8 mouse cellular contexts compared by ENCODE assay signal in genomic region chr14:123661091-123661491, GRCm38 (mm10). TPM values are rescaled to one million over a fixed set of nuclear protein-coding genes. Genes with fewer than 3 reads are reported as not detected.
DNase-seq lines count a peak whose midpoint lies in the region; ATAC-seq lines count a peak whose summit lies in the region.

No protein-coding gene starts in this region.

- intact Hi-C loops in left cerebral cortex, postnatal 14 days (cut with DNase I) = no loop called here

- 16% methylated on average over 20 of the region's 20 CpGs for WGBS in hindbrain, embryonic 14.5 days
- WGBS in midbrain, embryonic 16.5 days = 17% methylated on average over 20 of the region's 20 CpGs

- no peak overlapping the region for H3K9ac ChIP-seq in hindbrain, embryonic 14.5 days
- H3K9ac ChIP-seq in midbrain, embryonic 16.5 days (ENCODE audit: low read depth, low read length) = no peak overlapping the region

- no peak overlapping the region for H3K27ac ChIP-seq in hindbrain, embryonic 14.5 days
- peak overlapping the region; percentile 38 for H3K27ac ChIP-seq in midbrain, embryonic 16.5 days (ENCODE audit: low read length)

- H3K9me3 ChIP-seq in hindbrain, embryonic 14.5 days (ENCODE audit: control insufficient read depth, low read length) = no peaks in the 10 kb centered on the region
- H3K9me3 ChIP-seq in midbrain, embryonic 16.5 days (replicated peaks; ENCODE audit: control insufficient read depth, low read length, poor library complexity, severe bottlenecking) = no peaks in the 10 kb centered on the region

- no peaks in the 10 kb centered on the region for H3K27me3 ChIP-seq in hindbrain, embryonic 14.5 days (ENCODE audit: control insufficient read depth, insufficient read depth, low read length)
- no peaks in the 10 kb centered on the region for H3K27me3 ChIP-seq in midbrain, embryonic 16.5 days (ENCODE audit: control insufficient read depth, insufficient read depth, low read depth, low read length)

- no peaks in the 10 kb centered on the region for H3K36me3 ChIP-seq in hindbrain, embryonic 14.5 days (replicated peaks; ENCODE audit: control insufficient read depth, insufficient read depth)
- no peaks in the 10 kb centered on the region for H3K36me3 ChIP-seq in midbrain, embryonic 16.5 days (ENCODE audit: control insufficient read depth, insufficient read depth, low read length)

- peak; percentile 1 for DNase-seq in thymus, postnatal 25 days
- DNase-seq in thymus, adult 18-20 months = no peak
- peak; percentile 53 to 68 for DNase-seq in cerebellum, postnatal 25 days
- peak; percentile 14 to 33 for DNase-seq in frontal cortex, postnatal 25 days (ENCODE audit: low spot score in 2 of 2)
- DNase-seq in hindbrain, embryonic 14.5 days (ENCODE audit: low spot score) = peak; percentile 41
- DNase-seq in left cerebral cortex, postnatal 14 days (ENCODE audit: low spot score in 2 of 2) = peak; percentile 14 to 21

- ATAC-seq in hindbrain, embryonic 14.5 days (ENCODE audit: low FRiP score) = peak; percentile 80
- peak; percentile 79 for ATAC-seq in midbrain, embryonic 16.5 days
- ATAC-seq in megakaryocyte progenitor cell, adult 5-6 weeks (replicated peaks; ENCODE audit: poor library complexity) = no peak; the same call in 1 of the 2 replicates

- no peak overlapping the region for H3K4me3 ChIP-seq in hindbrain, embryonic 14.5 days (replicated peaks; ENCODE audit: low read length)
- 0 out of 2 replicates have a peak overlapping the region, but pooled peaks have one; percentile 11 for H3K4me3 ChIP-seq in midbrain, embryonic 16.5 days (ENCODE audit: low read depth, low read length)

- H3K4me2 ChIP-seq in hindbrain, embryonic 14.5 days (replicated peaks) = peak overlapping the region; percentile 38
- H3K4me2 ChIP-seq in midbrain, embryonic 16.5 days (ENCODE audit: low read length) = peak overlapping the region; percentile 47

- peaks cover 4% of the 10 kb centered on the region for H3K4me1 ChIP-seq in hindbrain, embryonic 14.5 days (replicated peaks; ENCODE audit: control insufficient read depth, insufficient read depth, low read length)
- H3K4me1 ChIP-seq in midbrain, embryonic 16.5 days (ENCODE audit: control insufficient read depth, insufficient read depth, low read length) = peaks cover 3% of the 10 kb centered on the region; the same call in 1 of the 2 replicates

RNA-seq across cellular contexts. Expression of gene Itgbl1, which starts 1.3 kb away (rescaled TPM):
- polyA plus RNA-seq in hindbrain, embryonic 14.5 days (2014; fragmentation: Nextera tagmentation; extraction: Ambion mirVana) = 5.0 and 6.2 TPM in 2 replicates
- 1 to 10 TPM; 2.3 to 2.4 TPM for total RNA-seq in left cerebral cortex, postnatal 14 days (2021)
- 3.7 and 4.6 TPM in 2 replicates for polyA plus RNA-seq in midbrain, embryonic 16.5 days (2015; fragmentation: Nextera tagmentation; extraction: Ambion mirVana)
- not detected in 2 replicates for total RNA-seq in megakaryocyte progenitor cell, adult 5-6 weeks (2015)
- not detected in 2 replicates for total RNA-seq in megakaryocyte progenitor cell, adult 5-6 weeks (2017)

RNA-seq across cellular contexts. Expression of gene Nalcn, which starts 34.1 kb away (rescaled TPM):
- 18.8 and 22.0 TPM in 2 replicates for polyA plus RNA-seq in hindbrain, embryonic 14.5 days (2014; fragmentation: Nextera tagmentation; extraction: Ambion mirVana)
- 10 to 100 TPM; 69.3 to 72.5 TPM for total RNA-seq in left cerebral cortex, postnatal 14 days (2021)
- 17.2 and 17.6 TPM in 2 replicates for polyA plus RNA-seq in midbrain, embryonic 16.5 days (2015; fragmentation: Nextera tagmentation; extraction: Ambion mirVana)
- total RNA-seq in megakaryocyte progenitor cell, adult 5-6 weeks (2015) = not detected in 2 replicates
- total RNA-seq in megakaryocyte progenitor cell, adult 5-6 weeks (2017) = not detected in 2 replicates

Comparison
In these comparisons a context has a peak if more than half of its experiments do, and no peak if none do; other contexts are left out.
1. DNase-seq: peak in thymus, postnatal 25 days (single experiment), cerebellum, postnatal 25 days (2 of 2), frontal cortex, postnatal 25 days (2 of 2), hindbrain, embryonic 14.5 days (single experiment) and left cerebral cortex, postnatal 14 days (2 of 2); none in thymus, adult 18-20 months (0 of 2).
2. RNA of gene Nalcn, which starts 34.1 kb away (total RNA-seq): 69.3 to 72.5 TPM in left cerebral cortex, postnatal 14 days; not detected in megakaryocyte progenitor cell, adult 5-6 weeks; every median in the first group is over 10 times any median in the second.